Mouse (Mus musculus) spleen, postnatal 4 days (tissue): Measurements from ENCODE around the gene Matk.

Experiments
- DNase-seq, 2 experiments: peaks; one replicate each; pipeline ENCODE4 v3.0.0; 2022; ENCODE audit warnings: low spot score in 2 of 2

Gene Matk

DNA sequence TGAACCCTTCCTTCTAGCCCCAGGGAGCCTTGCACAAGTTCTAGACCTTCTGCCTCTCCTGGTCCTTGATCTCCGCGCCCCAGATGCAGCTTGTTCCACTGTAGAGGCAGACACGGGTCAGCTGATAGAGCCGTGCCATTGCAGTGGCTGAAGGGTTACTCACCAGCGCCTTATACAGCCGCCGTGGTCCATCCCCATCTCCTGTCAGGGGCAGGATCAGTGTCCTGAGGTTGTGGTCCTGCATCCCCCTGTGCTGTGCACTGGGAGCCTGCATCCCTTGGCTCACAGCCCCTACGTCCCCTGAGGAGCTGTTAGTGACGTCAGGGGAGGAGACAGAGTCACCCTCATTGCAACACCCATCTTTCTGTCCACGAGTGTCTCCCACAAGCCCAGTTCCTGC lies 50.5 kb downstream of the Matk start:
- DNase-seq: no peak

GRCm38 (mm10) chr10:81303761-81304160 lies 51.0 kb downstream of the Matk start:
- no peak for DNase-seq

- DNase-seq: peak; percentile 62 to 87
These were observed 52.0 kb downstream of the Matk start for GRCm38 (mm10) chr10:81304597-81305238.

DNA sequence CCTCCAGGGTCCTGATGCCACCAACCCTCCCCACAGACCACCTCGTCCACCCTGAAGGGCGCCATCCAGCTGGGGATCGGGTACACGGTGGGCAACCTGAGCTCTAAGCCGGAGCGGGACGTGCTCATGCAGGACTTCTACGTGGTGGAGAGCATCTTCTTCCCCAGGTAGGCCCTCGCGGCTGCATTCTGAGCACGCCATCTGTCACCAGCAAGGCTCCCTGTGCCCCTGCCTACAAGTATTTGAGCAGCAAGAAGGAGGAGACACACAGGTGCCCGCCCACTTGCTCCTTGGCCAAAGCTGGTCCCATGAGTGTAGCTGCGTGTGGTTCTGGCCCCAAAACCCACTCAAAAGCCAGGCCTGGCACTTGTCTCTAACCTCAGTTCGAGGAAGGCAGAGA lies 52.9 kb downstream of the Matk start:
- DNase-seq: no peak

DNA sequence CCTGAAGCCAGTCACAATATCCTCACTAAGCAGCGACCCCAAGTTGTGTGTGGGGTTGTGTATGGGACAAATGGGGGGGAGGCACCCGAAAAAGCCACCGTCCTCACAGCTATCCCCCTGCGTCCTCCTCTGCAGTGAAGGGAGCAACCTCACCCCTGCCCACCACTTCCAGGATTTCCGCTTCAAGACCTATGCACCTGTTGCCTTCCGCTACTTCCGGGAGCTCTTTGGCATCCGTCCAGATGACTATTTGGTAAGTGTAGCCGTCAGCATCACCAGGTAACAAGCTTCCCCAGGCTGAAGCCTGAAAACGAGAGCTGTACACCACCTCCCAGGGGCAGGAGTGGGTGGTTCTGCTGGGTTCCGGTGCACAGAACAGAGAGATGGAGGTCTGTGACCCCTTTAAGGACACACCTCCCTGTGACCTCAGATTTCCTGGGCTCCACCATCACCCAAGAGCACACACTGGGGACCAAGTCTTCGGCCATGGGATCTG lies 53.5 kb downstream of the Matk start:
- DNase-seq: no peak

GRCm38 (mm10) chr10:81306837-81307682 lies 54.3 kb downstream of the Matk start:
- DNase-seq: no peak

GRCm38 (mm10) chr10:81309571-81309970 lies 56.8 kb downstream of the Matk start:
- DNase-seq: no peak
